Mouse (Mus musculus) lung, adult 2 months (tissue): ENCODE data around the gene Tsc22d3.

Experiments used
- CTCF ChIP-seq: fragments of 200-500 bp; IDR thresholded peaks from 2 replicates; pipeline ENCODE4 v1.5.1; 2011; ENCODE audit warnings: mild to moderate bottlenecking, low read length, control low read depth; ENCODE audit not compliant: insufficient read depth
- POLR2A ChIP-seq: fragments of 200-500 bp; IDR thresholded peaks from 2 replicates; pipeline ENCODE4 v1.6.1; 2011; ENCODE audit warnings: low read depth, mild to moderate bottlenecking, control low read depth, low read length, borderline replicate concordance; ENCODE audit errors: extremely low read depth

- no peak for TF ChIP-seq POLR2A
- no peak for TF ChIP-seq CTCF
Measured at GRCm38 (mm10) chrX:140572702-140573338, 27.6 kb downstream of the Tsc22d3 start.
